23 mouse cellular contexts compared by ENCODE assay signal in the genomic region with DNA sequence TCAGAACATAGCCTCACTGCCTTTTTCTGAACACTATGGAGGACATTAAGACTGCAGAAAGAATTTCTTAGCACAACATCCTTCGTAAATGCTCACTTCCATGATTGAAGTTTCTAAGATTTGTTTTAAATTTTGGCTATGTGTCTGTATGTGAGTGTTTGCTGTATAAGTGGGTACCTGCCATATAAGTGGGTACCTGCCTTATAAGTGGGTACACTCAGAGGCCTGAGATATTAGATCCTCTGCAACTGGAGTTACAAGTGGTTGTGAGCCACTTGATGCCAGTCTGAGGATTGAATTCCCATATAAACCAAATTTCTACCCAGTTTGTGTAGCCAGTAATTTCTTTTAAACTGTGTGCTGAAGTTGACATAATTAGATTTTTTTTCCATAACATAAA.
"Had no signal": no experiment of that assay in that cellular context is flagged by ENCODE, and none has a peak within 500 bp of the region (broad histone marks: within the 10 kb centered on the region; RNA-seq: fewer than 3 reads in every experiment).

No protein-coding gene starts in this region.

- H3K36me3 ChIP-seq: heart, embryonic 13.5 days; heart, embryonic 15.5 days; hindbrain, embryonic 13.5 days; hindbrain, embryonic 15.5 days; kidney, embryonic 15.5 days; limb, embryonic 13.5 days had no signal

- H3K4me1 ChIP-seq: heart, embryonic 13.5 days; heart, embryonic 15.5 days; hindbrain, embryonic 15.5 days; kidney, embryonic 15.5 days; limb, embryonic 13.5 days had no signal

- H3K27ac ChIP-seq: heart, adult 2 months; heart, embryonic 13.5 days; heart, embryonic 15.5 days; hindbrain, embryonic 13.5 days; hindbrain, embryonic 15.5 days; hindbrain, postnatal 0 days; kidney, embryonic 15.5 days; kidney, postnatal 0 days; limb, embryonic 13.5 days had no signal

- ATAC-seq: forebrain, postnatal 0 days; hindbrain, postnatal 0 days; intestine, embryonic 16.5 days had no signal

- H3K27me3 ChIP-seq: heart, embryonic 13.5 days; heart, embryonic 15.5 days; kidney, embryonic 15.5 days; limb, embryonic 13.5 days had no signal

- H3K4me2 ChIP-seq: heart, embryonic 11.5 days; heart, embryonic 13.5 days; heart, embryonic 15.5 days; hindbrain, embryonic 13.5 days; hindbrain, embryonic 15.5 days; kidney, embryonic 15.5 days; limb, embryonic 13.5 days had no signal

- H3K4me3 ChIP-seq: heart, adult 2 months; heart, embryonic 13.5 days; heart, embryonic 15.5 days; hindbrain, embryonic 13.5 days; hindbrain, embryonic 15.5 days; kidney, embryonic 15.5 days; limb, embryonic 13.5 days had no signal

- H3K9ac ChIP-seq: forebrain, postnatal 0 days; heart, embryonic 13.5 days; heart, embryonic 15.5 days; hindbrain, embryonic 13.5 days; hindbrain, embryonic 15.5 days; kidney, embryonic 15.5 days; limb, embryonic 13.5 days had no signal

- H3K9me3 ChIP-seq: heart, embryonic 13.5 days; heart, embryonic 15.5 days; hindbrain, embryonic 13.5 days; hindbrain, embryonic 15.5 days; kidney, embryonic 15.5 days; limb, embryonic 13.5 days had no signal

- DNase-seq: forebrain, postnatal 0 days; gastrocnemius, postnatal 14 days; gastrocnemius, postnatal 36 days; heart, adult 2 months; heart, postnatal 14 days; heart, postnatal 36 days; kidney, adult 11 months; kidney, adult 2 months; kidney, adult 9 months; kidney, postnatal 14 days; kidney, postnatal 36 days; layer of hippocampus, adult 9-11 months; layer of hippocampus, postnatal 36 days had no signal
